Mouse (Mus musculus): ENCODE results near the gene Dync1li1.

Dync1li1 gene

GRCm38 (mm10) chr9:114688252-114688952 lies at the start of gene Dync1li1:
Gene Dync1li1 (plus strand): TSS chr9:114688790.
- peak; percentile 97 for DNase-seq (ENCODE audit: low read depth)

DNA sequence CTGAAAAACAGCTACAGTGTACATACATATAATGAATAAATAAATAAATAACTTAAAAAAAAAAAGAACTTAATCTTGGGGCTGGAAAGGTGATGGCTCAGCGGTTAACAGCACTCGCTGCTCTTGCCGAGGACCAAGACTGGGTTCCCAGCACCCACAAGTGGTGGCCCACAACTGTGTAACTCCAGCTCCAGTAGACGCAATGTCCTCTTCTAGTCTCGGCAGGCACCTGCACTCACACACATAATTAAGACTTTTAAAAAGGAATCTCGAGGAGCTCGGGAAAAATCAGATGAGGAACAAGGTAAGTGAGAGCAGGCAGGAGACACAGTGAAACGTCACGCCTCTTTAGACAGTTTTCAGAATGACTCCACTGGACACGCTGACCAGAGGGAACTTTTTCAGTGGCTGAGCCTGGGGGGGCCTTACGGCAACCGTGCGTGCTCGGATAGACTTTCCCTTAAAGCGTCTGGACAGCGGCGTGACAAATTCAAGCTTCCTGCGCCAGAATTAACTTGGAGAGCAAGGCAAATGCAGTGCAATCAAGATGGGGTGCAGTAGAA lies 49.3 kb upstream of the Dync1li1 start:
- DNase-seq (ENCODE audit: low read depth), result no peak

DNA sequence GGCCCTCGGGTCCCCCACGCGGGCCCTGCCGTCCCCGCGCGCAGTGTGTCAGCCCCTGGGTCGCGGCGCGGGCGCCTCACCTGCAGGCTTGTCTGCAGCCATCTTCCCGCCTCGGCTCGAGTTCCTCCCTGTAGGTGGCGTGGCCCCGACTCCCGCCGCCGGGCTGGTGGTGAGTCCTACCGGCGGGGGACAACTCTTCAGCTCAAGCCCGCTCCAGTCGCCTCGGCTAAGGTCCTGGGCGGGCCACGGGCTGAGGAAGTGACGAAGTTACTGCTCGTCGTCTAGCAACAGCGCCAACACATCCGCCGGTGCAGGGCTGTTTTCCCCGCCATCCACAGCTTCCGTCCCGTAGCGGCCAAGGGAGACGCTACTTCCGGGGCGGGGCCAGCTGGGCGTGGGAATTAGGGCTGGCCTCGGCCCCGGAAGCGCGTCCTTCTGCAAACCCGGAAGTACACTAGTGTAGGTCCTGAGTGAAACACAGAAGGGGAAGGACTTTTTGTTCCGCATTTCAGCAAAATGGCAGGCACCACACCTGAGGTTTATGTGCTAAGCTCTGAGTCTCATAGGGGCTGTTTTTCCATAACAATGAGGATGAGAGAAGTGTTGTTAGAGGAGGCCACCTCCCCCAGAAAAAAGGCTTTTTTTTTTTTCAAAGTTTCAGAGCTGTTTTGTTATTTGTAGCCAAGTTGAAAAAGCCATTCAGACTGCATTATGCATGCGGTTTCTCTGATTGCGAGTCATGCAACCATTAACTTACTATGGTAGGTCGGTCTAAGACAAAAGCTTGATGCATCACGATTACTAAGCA lies 48.5 kb upstream of the Dync1li1 start, which contains the start of gene Cnot10:
Cnot10 (minus strand) TSS at position 346 of the 808 bp plus-strand sequence.
- DNase-seq (ENCODE audit: low read depth), result peak; percentile 100

DNA sequence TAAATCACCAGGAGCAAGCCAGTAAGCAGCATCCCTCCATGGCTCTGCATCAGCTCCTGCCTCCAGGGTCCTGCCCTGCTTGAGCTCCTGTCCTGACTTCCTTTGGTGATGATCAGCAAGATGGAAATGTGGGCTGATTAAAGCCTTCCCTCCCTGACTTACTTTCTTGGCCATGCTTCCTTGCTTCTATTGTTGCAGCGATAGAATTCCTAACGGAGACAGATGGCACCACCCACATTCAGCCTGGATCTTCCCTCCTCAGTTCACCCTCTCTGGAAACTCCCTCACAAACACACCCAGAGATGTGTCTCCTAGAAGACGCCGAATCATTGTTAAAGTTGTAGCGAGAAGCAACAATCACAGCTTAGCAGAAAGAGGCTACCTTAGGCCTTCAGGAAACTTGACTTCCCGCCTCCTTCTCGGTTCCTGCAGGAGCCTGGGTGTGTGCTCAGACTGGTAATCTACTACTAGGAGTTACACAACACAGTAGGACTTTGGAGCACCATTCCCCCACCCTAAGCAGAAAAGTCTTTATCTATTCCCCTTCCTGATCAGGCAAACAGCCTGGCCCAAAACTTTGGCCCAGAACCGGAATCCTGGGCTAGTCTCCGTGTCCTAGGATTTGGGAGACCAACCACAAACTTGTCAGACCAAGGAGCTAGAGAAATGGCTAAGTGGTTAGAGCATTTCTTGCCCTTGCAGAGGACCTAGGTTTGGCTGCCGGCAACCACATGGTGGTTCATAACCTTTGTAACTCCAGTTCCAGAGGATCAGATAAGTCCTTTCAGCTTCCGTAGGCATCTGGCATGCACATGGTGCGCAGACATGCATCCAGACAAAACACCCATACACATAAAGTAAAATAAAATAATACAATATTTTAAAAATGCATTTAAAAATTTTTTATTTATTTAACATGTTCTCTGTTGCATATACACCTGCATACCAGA lies 41.8 kb upstream of the Dync1li1 start:
- no peak for DNase-seq (ENCODE audit: low read depth)

DNA sequence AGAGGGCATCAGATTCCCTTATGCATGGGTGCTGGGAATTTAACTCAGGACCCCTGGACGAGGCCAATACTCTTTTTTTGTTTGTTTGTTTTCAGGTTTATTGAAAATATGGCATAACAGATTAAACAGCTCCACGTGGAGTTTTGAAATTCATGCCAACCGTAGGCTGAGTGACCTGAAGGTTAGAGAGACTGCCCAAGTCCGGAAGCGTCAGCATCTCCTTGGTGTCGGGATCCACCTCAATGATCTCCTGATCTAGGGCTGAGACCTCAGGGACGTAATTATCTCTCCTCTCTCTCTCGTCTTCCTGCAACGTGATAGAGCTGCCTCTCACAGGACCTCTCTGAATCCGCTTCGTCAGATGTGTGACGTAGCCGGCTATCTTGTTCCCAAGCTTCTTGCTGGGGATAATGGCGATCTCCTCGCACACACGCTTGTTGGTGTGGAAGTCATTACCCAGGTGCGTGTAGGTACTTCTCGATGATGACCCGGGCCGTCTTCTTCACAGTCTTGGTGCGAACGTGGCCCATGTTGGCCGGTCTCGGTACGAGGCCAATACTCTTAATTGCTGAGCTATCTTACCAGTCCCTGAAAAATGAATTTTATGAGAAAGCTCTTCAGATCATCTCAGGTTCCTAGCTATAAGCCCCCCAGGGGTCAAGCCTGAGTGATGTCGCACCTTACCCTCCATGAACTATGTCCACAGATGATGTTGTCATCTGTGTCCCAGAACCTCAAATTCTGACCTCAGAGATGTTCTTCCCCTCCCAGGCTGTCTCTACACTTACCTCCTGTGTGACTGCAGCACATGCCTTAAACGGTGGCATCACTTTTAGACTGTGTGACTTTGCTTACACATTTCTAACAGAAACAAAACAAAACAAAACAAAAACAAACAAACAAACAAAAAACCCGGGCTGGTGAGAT lies 40.8 kb upstream of the Dync1li1 start:
- peak; percentile 37 for DNase-seq (ENCODE audit: low read depth)

DNA sequence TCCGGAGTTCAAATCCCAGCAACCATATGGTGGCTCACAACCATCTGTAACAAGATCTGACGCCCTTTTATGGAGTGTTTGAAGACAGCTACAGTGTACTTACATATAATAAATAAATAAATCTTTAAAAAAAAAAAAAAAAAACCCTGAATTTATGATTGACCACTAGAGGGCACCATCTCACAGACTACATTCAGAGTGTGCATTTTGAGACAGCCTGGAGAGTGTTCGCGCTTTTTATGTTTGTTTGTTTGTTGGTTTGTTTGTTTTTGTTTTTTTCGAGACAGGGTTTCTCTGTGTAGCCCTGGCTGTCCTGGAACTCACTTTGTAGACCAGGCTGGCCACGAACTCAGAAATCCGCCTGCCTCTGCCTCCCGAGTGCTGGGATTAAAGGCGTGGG lies 40.1 kb upstream of the Dync1li1 start:
- DNase-seq (ENCODE audit: low read depth), result peak; percentile 82

DNA sequence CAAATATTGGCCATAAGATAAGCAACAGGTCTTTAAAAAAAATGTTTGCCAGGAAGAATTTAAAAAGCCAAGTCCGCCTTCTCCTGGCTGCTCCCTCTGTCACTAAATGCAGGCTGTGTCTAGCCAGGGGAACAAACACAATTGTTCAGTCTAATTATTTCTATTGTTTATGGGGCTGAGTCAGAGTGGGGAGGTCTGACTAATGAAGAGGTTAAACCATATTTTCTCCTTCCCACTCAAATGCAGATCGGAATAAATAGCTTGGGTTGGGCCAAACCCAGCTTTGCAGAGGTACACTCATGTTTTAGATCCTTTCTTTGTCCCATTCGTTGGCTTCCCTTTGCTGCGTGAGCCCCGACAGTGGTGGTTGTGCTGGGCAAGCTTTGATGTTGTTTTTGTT lies 39.2 kb upstream of the Dync1li1 start:
- no peak for DNase-seq (ENCODE audit: low read depth)

GRCm38 (mm10) chr9:114650938-114651634 lies 37.5 kb upstream of the Dync1li1 start:
- peak; percentile 74 for DNase-seq (ENCODE audit: low read depth)

GRCm38 (mm10) chr9:114655356-114655755 lies 33.2 kb upstream of the Dync1li1 start:
- DNase-seq (ENCODE audit: low read depth), result no peak

GRCm38 (mm10) chr9:114656701-114657100 lies 31.9 kb upstream of the Dync1li1 start:
- no peak for DNase-seq (ENCODE audit: low read depth)

DNA sequence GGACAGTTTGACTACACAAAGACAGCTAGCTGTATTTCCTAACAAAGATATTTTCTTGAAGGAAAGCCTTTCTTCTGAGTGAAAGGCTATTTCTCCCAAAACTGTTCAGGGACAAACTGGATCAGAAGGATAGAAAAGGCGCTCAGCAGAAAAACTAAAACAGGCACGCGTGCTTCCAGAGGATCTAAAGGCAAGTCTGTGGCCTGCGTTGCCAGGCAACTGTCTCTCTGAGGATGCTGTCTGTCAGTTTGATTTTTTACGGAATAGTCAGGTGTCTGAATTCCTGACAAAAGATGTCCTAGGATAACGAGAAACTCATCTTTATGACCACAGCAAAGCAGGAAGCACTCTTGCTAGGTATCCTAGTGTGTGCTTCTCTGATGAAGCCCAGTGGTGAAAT lies 28.1 kb upstream of the Dync1li1 start:
- no peak for DNase-seq (ENCODE audit: low read depth)

GRCm38 (mm10) chr9:114660983-114661382 lies 27.6 kb upstream of the Dync1li1 start:
- no peak for DNase-seq (ENCODE audit: low read depth)

DNA sequence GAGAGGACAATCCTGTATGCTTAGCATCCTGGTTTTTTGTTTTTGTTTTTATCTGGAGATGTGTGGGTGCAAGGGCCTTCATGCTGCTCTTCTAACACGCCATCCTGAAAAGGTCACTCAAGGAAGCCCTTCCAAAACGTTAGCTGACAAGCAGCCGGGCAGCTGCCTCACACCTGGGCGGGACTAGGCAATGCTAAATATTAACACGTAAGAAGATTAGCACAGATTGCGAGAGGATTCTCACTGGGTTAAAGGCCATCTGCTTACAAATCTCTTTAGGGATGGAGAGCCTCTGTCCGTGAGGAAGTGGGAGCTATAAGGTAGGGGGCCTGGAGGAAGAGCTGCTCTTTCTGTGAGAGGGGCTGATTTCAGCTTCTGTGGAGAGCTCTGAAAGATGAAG lies 26.6 kb upstream of the Dync1li1 start:
- DNase-seq (ENCODE audit: low read depth), result no peak

DNA sequence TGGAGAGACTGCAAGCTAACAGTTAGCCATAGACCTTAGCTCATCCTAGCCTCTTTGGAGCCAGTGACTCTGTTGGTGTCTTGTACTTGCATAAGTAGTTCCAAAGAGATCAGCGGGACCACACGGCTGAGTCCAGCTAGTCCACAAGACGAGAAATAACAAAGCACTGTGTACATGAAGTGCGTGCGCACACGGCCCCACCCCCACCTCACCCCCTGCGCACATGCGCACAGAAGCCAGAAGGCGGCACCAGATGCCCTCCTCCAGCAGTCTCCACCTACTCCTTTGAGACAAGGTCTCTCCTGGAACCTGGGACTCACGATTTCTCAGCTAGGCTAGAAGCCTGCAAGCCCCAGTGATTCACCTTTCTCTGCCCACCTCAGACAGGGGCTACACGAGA lies 24.8 kb upstream of the Dync1li1 start:
- no peak for DNase-seq (ENCODE audit: low read depth)

GRCm38 (mm10) chr9:114666858-114667257 lies 21.7 kb upstream of the Dync1li1 start:
- DNase-seq (ENCODE audit: low read depth), result no peak

GRCm38 (mm10) chr9:114668047-114668446 lies 20.5 kb upstream of the Dync1li1 start:
- no peak for DNase-seq (ENCODE audit: low read depth)

- no peak for DNase-seq (ENCODE audit: low read depth)
Measured at GRCm38 (mm10) chr9:114669011-114669410, 19.6 kb upstream of the Dync1li1 start.

GRCm38 (mm10) chr9:114671946-114672345 lies 16.6 kb upstream of the Dync1li1 start:
- DNase-seq (ENCODE audit: low read depth), result no peak

DNA sequence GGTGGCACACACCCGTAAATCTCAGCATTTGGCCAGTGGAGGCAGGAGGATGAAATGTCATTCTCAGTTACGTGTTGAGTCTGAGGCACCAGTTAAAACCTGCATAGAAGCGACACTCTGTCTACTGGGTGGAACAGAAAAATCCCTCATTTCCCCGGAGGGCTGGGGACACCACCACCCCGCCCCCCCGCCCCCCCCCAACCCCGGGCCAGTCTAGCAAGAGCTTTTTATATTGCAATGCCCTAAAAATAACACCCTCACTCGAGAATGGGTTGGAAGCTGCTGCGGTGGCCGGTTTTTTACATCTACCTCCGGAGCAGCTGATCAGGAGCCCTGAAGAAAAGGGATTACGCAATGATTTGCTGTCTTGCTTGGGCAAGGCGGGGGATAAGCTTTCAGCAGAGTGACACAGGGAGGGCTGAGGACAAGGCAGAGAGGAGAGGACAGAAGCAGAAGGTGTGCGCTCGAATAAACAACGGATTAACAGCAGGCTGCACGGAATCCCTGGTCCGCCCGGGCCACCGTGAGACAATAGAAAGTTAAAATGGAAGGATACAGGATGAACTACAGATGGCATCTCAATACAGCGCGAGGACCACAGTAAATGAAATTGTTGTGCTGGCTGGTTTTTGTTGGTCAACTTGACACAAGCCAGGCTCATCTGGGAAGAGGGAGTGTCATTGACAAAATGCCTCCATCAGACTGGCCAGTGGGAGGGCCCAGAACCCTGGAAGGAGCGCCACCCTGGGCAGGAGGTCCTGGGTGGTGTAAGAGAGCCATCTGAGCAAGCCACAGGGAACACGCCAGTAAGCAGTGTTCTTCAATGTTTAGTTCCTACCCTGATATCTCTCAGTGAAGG lies 15.7 kb upstream of the Dync1li1 start:
- no peak for DNase-seq (ENCODE audit: low read depth)

All from induced T-regulatory cell, adult 2 months (primary cell).